Mouse (Mus musculus) thymus, postnatal 10 days (tissue): ENCODE data around the gene St3gal3.

Experiments
- DNase-seq, 2 experiments: peaks; one replicate each; pipeline ENCODE4 v3.0.0; 2021; ENCODE audit warnings: low spot score in 2 of 2

Gene St3gal3

GRCm38 (mm10) chr4:118022406-118022805 lies 112.3 kb downstream of the St3gal3 start:
- no peak for DNase-seq

GRCm38 (mm10) chr4:118019640-118020039 lies 115.1 kb downstream of the St3gal3 start:
- no peak for DNase-seq

- DNase-seq: no peak
Observed at GRCm38 (mm10) chr4:118019218-118019617, 115.5 kb downstream of the St3gal3 start.

- no peak for DNase-seq
Observed at GRCm38 (mm10) chr4:118017021-118017805, 117.5 kb downstream of the St3gal3 start.

- DNase-seq: no peak
Observed at GRCm38 (mm10) chr4:118016323-118016911, 118.3 kb downstream of the St3gal3 start.

- DNase-seq: no peak
Observed at GRCm38 (mm10) chr4:118015636-118016035, 119.1 kb downstream of the St3gal3 start.

- DNase-seq: no peak
Observed at GRCm38 (mm10) chr4:118015126-118015525, 119.6 kb downstream of the St3gal3 start.

GRCm38 (mm10) chr4:118010661-118011173 lies 124.0 kb downstream of the St3gal3 start:
- DNase-seq: no peak

GRCm38 (mm10) chr4:118008433-118009033 lies 126.2 kb downstream of the St3gal3 start:
- DNase-seq: no peak

GRCm38 (mm10) chr4:118001355-118001754 lies 133.4 kb downstream of the St3gal3 start:
- no peak for DNase-seq

GRCm38 (mm10) chr4:118000605-118001208 lies 134.0 kb downstream of the St3gal3 start:
- DNase-seq: no peak

GRCm38 (mm10) chr4:117999951-118000350 lies 134.8 kb downstream of the St3gal3 start:
- no peak for DNase-seq

- DNase-seq: no peak
Observed at GRCm38 (mm10) chr4:117997381-117998269, 137.1 kb downstream of the St3gal3 start.

GRCm38 (mm10) chr4:117996701-117997100 lies 138.0 kb downstream of the St3gal3 start:
- no peak for DNase-seq

GRCm38 (mm10) chr4:117995461-117995860 lies 139.3 kb downstream of the St3gal3 start:
- no peak for DNase-seq

GRCm38 (mm10) chr4:117993421-117993820 lies 141.3 kb downstream of the St3gal3 start:
- DNase-seq: no peak

GRCm38 (mm10) chr4:117992872-117993271 lies 141.8 kb downstream of the St3gal3 start:
- no peak for DNase-seq

GRCm38 (mm10) chr4:117992036-117992435 lies 142.7 kb downstream of the St3gal3 start:
- no peak for DNase-seq

- DNase-seq: no peak
Observed at GRCm38 (mm10) chr4:117991055-117991627, 143.6 kb downstream of the St3gal3 start.

- no peak for DNase-seq
Observed at GRCm38 (mm10) chr4:117990571-117990970, 144.1 kb downstream of the St3gal3 start.

- DNase-seq: no peak
Observed at GRCm38 (mm10) chr4:117989801-117990200, 144.9 kb downstream of the St3gal3 start.
